Mouse (Mus musculus): ENCODE measurements around the gene Cyp4b1. TPM values are rescaled to one million over a fixed set of nuclear protein-coding genes. Genes with fewer than 3 reads are reported as not detected.
A peak's percentile ranks its signal among the peaks of the same experiment; 100 is the strongest.

Cyp4b1 gene
- total and polyA plus RNA-seq, 3 experiments, result not detected

DNA sequence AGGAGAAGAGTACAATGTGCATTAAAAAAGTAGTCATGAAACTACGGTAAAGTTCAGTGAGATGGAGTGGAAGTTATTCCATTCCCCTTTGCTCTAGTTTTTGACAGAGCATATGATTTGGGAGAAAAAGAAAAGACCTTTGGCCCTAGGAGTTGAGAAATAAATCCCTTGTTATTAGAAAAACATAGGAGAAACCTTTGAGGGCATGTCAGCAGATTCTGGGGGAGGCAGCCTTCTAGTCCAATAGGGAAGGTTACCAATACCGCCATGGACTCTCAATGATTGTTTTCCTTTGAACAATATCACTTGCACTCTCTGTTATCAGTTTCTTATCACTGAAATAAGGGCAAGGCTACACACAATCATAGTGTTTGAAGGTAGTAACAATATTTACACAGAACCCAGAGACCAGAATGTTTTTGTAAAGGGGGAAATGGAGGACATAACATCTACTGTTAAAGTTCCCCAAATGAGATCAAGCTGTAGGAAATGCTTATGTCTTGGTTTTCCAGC is 50.6 kb downstream of the Cyp4b1 start:
- Histone ChIP-seq H3K9me3 (replicated peaks) (no peaks in the 10 kb centered on the region), H3K36me3 (replicated peaks) (no peaks in the 10 kb centered on the region), H3K4me1 (ENCODE audit: insufficient read depth, low read depth, low read length) (no peaks in the 10 kb centered on the region), H3K27me3 (ENCODE audit: insufficient read depth, low read length) (no peaks in the 10 kb centered on the region), H3K4me3 (ENCODE audit: low read depth, low read length) (no peak overlapping the region)
- no peak for TF ChIP-seq GATA2 (IDR thresholded peaks at IDR 0.05; ENCODE audit: borderline replicate concordance, low read depth, low read length)
- TF ChIP-seq POLR2AphosphoS5 (IDR thresholded peaks at IDR 0.05; ENCODE audit: insufficient replicate concordance, low read depth, low read length), result no peak
- no peak for TF ChIP-seq CTCF (IDR thresholded peaks at IDR 0.05; ENCODE audit: low read depth, low read length)
- TF ChIP-seq GATA1 (IDR thresholded peaks at IDR 0.05; ENCODE audit: borderline replicate concordance, low read length), result no peak
- TF ChIP-seq TAL1 (conservative IDR thresholded peaks at IDR 0.05; ENCODE audit: low read depth, low read length), result no peak
- ATAC-seq (ENCODE audit: extremely low read depth, insufficient number of reproducible peaks, low FRiP score, poor library complexity, severe bottlenecking) (no peak), DNase-seq (ENCODE audit: low spot score) (no peak)

DNA sequence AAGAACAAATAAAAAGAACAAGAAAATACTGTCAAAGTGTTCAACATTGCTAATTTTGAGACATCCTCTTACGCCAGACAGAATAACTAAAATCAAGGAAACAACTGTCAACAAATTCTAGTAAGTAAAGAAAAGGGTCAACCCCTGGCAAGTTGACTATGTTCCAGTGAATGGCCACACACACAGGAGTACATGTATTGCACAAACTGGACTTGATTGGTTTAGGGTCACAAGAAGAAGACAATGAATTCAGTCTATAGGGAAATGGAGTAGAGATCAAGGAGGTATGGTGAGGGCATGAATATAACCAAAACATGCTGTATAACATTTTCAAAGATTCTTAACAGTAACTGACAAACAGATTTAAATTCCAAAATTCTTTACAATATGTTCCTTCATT is 51.2 kb downstream of the Cyp4b1 start:
- H3K27me3 ChIP-seq (ENCODE audit: insufficient read depth, low read length), result no peaks in the 10 kb centered on the region
- ATAC-seq (ENCODE audit: extremely low read depth, insufficient number of reproducible peaks, low FRiP score, poor library complexity, severe bottlenecking) (no peak), DNase-seq (ENCODE audit: low spot score) (no peak)
- no peaks in the 10 kb centered on the region for H3K4me1 ChIP-seq (ENCODE audit: insufficient read depth, low read depth, low read length)
- no peak for TF ChIP-seq POLR2AphosphoS5 (IDR thresholded peaks at IDR 0.05; ENCODE audit: insufficient replicate concordance, low read depth, low read length)
- TF ChIP-seq CTCF (IDR thresholded peaks at IDR 0.05; ENCODE audit: low read depth, low read length), result no peak
- TF ChIP-seq GATA2 (IDR thresholded peaks at IDR 0.05; ENCODE audit: borderline replicate concordance, low read depth, low read length), result no peak
- TF ChIP-seq TAL1 (conservative IDR thresholded peaks at IDR 0.05; ENCODE audit: low read depth, low read length), result no peak
- no peak for TF ChIP-seq GATA1 (IDR thresholded peaks at IDR 0.05; ENCODE audit: borderline replicate concordance, low read length)
- H3K9me3 ChIP-seq (replicated peaks), result no peaks in the 10 kb centered on the region
- H3K4me3 ChIP-seq (ENCODE audit: low read depth, low read length), result no peak overlapping the region
- H3K36me3 ChIP-seq (replicated peaks), result no peaks in the 10 kb centered on the region

DNA sequence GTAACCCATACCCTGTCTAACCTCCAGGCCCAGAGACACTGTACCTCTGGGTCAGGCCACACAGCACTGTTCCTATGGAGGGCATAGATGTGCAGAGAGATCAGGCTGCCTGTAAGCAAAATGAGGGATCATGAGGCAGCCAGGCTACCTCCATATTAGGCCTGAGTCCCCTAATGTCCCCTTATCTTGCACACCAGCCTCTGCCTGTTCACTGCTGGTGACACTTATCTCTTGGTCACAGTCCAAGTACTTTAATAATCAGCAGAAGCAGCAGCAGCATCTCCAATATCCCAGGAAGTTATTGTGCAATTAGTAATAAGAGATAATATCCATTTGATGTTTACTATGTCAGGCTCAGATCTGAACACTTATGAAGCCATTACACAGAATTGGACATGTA is 64.5 kb downstream of the Cyp4b1 start:
- DNase-seq (ENCODE audit: low spot score) (no peak), ATAC-seq (ENCODE audit: extremely low read depth, insufficient number of reproducible peaks, low FRiP score, poor library complexity, severe bottlenecking) (peak; percentile 54)
- Histone ChIP-seq H3K4me3 (ENCODE audit: low read depth, low read length) (no peak overlapping the region), H3K27me3 (ENCODE audit: insufficient read depth, low read length) (no peaks in the 10 kb centered on the region), H3K36me3 (replicated peaks) (no peaks in the 10 kb centered on the region), H3K4me1 (ENCODE audit: insufficient read depth, low read depth, low read length) (no peaks in the 10 kb centered on the region), H3K9me3 (replicated peaks) (no peaks in the 10 kb centered on the region)
- no peak for TF ChIP-seq GATA2 (IDR thresholded peaks at IDR 0.05; ENCODE audit: borderline replicate concordance, low read depth, low read length)
- TF ChIP-seq TAL1 (conservative IDR thresholded peaks at IDR 0.05; ENCODE audit: low read depth, low read length), result peak; percentile 19; the same call in 1 of the 2 replicates
- no peak for TF ChIP-seq POLR2AphosphoS5 (IDR thresholded peaks at IDR 0.05; ENCODE audit: insufficient replicate concordance, low read depth, low read length)
- TF ChIP-seq GATA1 (IDR thresholded peaks at IDR 0.05; ENCODE audit: borderline replicate concordance, low read length), result no peak

DNA sequence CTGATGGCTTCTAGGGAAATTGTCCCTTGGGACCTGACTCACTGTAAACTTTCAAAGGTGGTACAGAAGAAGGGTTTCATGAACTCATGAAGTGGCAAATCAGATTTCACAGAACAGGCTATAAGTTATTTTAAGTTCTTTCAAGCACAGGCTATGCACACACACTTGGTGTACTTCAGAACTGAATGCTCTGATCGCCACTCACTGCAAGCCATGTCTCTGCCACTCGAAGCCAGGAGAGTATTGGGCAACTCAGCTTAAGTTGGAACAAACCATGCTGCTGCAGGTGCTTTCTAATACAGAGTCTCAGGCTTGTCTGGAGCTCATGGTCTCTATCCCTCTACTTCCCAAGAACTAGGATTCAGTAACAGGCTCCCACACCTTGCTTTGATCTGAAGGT is 71.7 kb downstream of the Cyp4b1 start:
- Histone ChIP-seq H3K4me3 (ENCODE audit: low read depth, low read length) (no peak overlapping the region), H3K27me3 (ENCODE audit: insufficient read depth, low read length) (no peaks in the 10 kb centered on the region), H3K4me1 (ENCODE audit: insufficient read depth, low read depth, low read length) (no peaks in the 10 kb centered on the region), H3K36me3 (replicated peaks) (no peaks in the 10 kb centered on the region), H3K9me3 (replicated peaks) (no peaks in the 10 kb centered on the region)
- no peak for ATAC-seq (ENCODE audit: extremely low read depth, insufficient number of reproducible peaks, low FRiP score, poor library complexity, severe bottlenecking)
- no peak for DNase-seq (ENCODE audit: low spot score)
- TF ChIP-seq GATA1 (IDR thresholded peaks at IDR 0.05; ENCODE audit: borderline replicate concordance, low read length) (no peak), CTCF (IDR thresholded peaks at IDR 0.05; ENCODE audit: low read depth, low read length) (no peak), GATA2 (IDR thresholded peaks at IDR 0.05; ENCODE audit: borderline replicate concordance, low read depth, low read length) (no peak)

DNA sequence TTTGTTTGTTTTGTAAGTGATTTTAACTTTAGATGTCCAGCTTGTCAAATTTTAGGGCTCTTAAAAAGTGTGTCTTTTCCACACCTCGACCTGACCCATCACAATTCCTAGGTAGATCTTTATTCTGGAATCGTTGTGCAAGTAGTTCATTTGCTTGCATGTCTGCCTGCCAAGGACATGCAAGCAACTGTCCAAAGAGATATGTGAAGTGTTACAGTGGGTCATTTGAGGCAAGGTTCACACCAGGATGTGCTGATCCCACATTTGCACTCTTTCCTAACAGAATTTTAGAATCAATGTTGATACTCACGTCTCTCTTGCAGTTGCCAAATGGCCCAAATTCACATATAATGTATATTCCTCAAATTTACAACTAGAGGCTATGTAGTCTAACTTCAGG is 72.3 kb downstream of the Cyp4b1 start:
- no peak overlapping the region for H3K4me3 ChIP-seq (ENCODE audit: low read depth, low read length)
- H3K36me3 ChIP-seq (replicated peaks), result no peaks in the 10 kb centered on the region
- no peak for DNase-seq (ENCODE audit: low spot score)
- H3K4me1 ChIP-seq (ENCODE audit: insufficient read depth, low read depth, low read length), result no peaks in the 10 kb centered on the region
- no peaks in the 10 kb centered on the region for H3K9me3 ChIP-seq (replicated peaks)
- no peak for TF ChIP-seq POLR2AphosphoS5 (IDR thresholded peaks at IDR 0.05; ENCODE audit: insufficient replicate concordance, low read depth, low read length)
- TF ChIP-seq TAL1 (conservative IDR thresholded peaks at IDR 0.05; ENCODE audit: low read depth, low read length), result no peak
- no peak for TF ChIP-seq GATA1 (IDR thresholded peaks at IDR 0.05; ENCODE audit: borderline replicate concordance, low read length)
- no peak for TF ChIP-seq GATA2 (IDR thresholded peaks at IDR 0.05; ENCODE audit: borderline replicate concordance, low read depth, low read length)
- no peak for TF ChIP-seq CTCF (IDR thresholded peaks at IDR 0.05; ENCODE audit: low read depth, low read length)
- H3K27me3 ChIP-seq (ENCODE audit: insufficient read depth, low read length), result no peaks in the 10 kb centered on the region
- ATAC-seq (ENCODE audit: extremely low read depth, insufficient number of reproducible peaks, low FRiP score, poor library complexity, severe bottlenecking), result no peak

Other genes starting within 250 kb of the Cyp4b1 start
- not detected in 2 replicates for gene Cyp4a12b, start 236.1 kb downstream of the Cyp4b1 start, total RNA-seq (2014; fragmentation: Nextera tagmentation)
- 0.05 TPM in 1 of 2 replicates, not detected in the other for gene Cyp4a12b, start 236.1 kb downstream of the Cyp4b1 start, total RNA-seq (2017)
- gene Cyp4a12b, start 236.1 kb downstream of the Cyp4b1 start, polyA plus RNA-seq (2012), result not detected in 2 replicates
- gene Cyp4a30b, start 195.1 kb downstream of the Cyp4b1 start, total RNA-seq (2014; fragmentation: Nextera tagmentation), result not detected in 2 replicates
- not detected in 2 replicates for gene Cyp4a30b, start 195.1 kb downstream of the Cyp4b1 start, total RNA-seq (2017)
- not detected in 2 replicates for gene Cyp4a30b, start 195.1 kb downstream of the Cyp4b1 start, polyA plus RNA-seq (2012)
- gene Cyp4a14, start 151.6 kb downstream of the Cyp4b1 start, total RNA-seq (2014; fragmentation: Nextera tagmentation), result not detected in 2 replicates
- gene Cyp4a14, start 151.6 kb downstream of the Cyp4b1 start, total RNA-seq (2017), result not detected in 2 replicates
- not detected in 2 replicates for gene Cyp4a14, start 151.6 kb downstream of the Cyp4b1 start, polyA plus RNA-seq (2012)
- gene Cyp4a10, start 129.5 kb downstream of the Cyp4b1 start, total RNA-seq (2014; fragmentation: Nextera tagmentation), result not detected in 2 replicates
- gene Cyp4a10, start 129.5 kb downstream of the Cyp4b1 start, total RNA-seq (2017), result 0.16 TPM in 1 of 2 replicates, not detected in the other
- not detected in 2 replicates for gene Cyp4a10, start 129.5 kb downstream of the Cyp4b1 start, polyA plus RNA-seq (2012)
- gene Cyp4a31, start 84.1 kb downstream of the Cyp4b1 start, total RNA-seq (2014; fragmentation: Nextera tagmentation), result not detected in 2 replicates
- not detected in 2 replicates for gene Cyp4a31, start 84.1 kb downstream of the Cyp4b1 start, total RNA-seq (2017)
- not detected in 2 replicates for gene Cyp4a31, start 84.1 kb downstream of the Cyp4b1 start, polyA plus RNA-seq (2012)
- not detected in 2 replicates for gene Cyp4a32, start 46.8 kb downstream of the Cyp4b1 start, total RNA-seq (2014; fragmentation: Nextera tagmentation)
- gene Cyp4a32, start 46.8 kb downstream of the Cyp4b1 start, total RNA-seq (2017), result 0.22 TPM in 1 of 2 replicates, not detected in the other
- gene Cyp4a32, start 46.8 kb downstream of the Cyp4b1 start, polyA plus RNA-seq (2012), result not detected in 2 replicates
- 113 and 146 TPM in 2 replicates for gene Efcab14, start 90.0 kb upstream of the Cyp4b1 start, total RNA-seq (2014; fragmentation: Nextera tagmentation)
- 27.2 and 32.8 TPM in 2 replicates for gene Efcab14, start 90.0 kb upstream of the Cyp4b1 start, total RNA-seq (2017)
- 14.2 and 18.6 TPM in 2 replicates for gene Efcab14, start 90.0 kb upstream of the Cyp4b1 start, polyA plus RNA-seq (2012)
- not detected in 2 replicates for gene Tex38, start 133.3 kb upstream of the Cyp4b1 start, total RNA-seq (2014; fragmentation: Nextera tagmentation)
- 0.23 TPM in 1 of 2 replicates, not detected in the other for gene Tex38, start 133.3 kb upstream of the Cyp4b1 start, total RNA-seq (2017)
- not detected in 2 replicates for gene Tex38, start 133.3 kb upstream of the Cyp4b1 start, polyA plus RNA-seq (2012)
- 26.9 and 32.3 TPM in 2 replicates for gene Atpaf1, start 137.1 kb upstream of the Cyp4b1 start, total RNA-seq (2014; fragmentation: Nextera tagmentation)
- 10.4 and 13.5 TPM in 2 replicates for gene Atpaf1, start 137.1 kb upstream of the Cyp4b1 start, total RNA-seq (2017)
- 11.1 and 13.3 TPM in 2 replicates for gene Atpaf1, start 137.1 kb upstream of the Cyp4b1 start, polyA plus RNA-seq (2012)
- gene Mob3c, start 180.4 kb upstream of the Cyp4b1 start, total RNA-seq (2014; fragmentation: Nextera tagmentation), result 7.1 and 7.9 TPM in 2 replicates
- gene Mob3c, start 180.4 kb upstream of the Cyp4b1 start, total RNA-seq (2017), result 16.7 and 20.9 TPM in 2 replicates
- gene Mob3c, start 180.4 kb upstream of the Cyp4b1 start, polyA plus RNA-seq (2012), result 7.9 TPM in 2 replicates
- gene Mknk1, start 191.5 kb upstream of the Cyp4b1 start, total RNA-seq (2014; fragmentation: Nextera tagmentation), result 78.5 and 86.9 TPM in 2 replicates
- 78.7 and 111 TPM in 2 replicates for gene Mknk1, start 191.5 kb upstream of the Cyp4b1 start, total RNA-seq (2017)
- gene Mknk1, start 191.5 kb upstream of the Cyp4b1 start, polyA plus RNA-seq (2012), result 34.9 and 39.8 TPM in 2 replicates
- gene Kncn, start 236.7 kb upstream of the Cyp4b1 start, total RNA-seq (2014; fragmentation: Nextera tagmentation), result not detected in 2 replicates
- gene Kncn, start 236.7 kb upstream of the Cyp4b1 start, total RNA-seq (2017), result not detected in 2 replicates
- not detected in 2 replicates for gene Kncn, start 236.7 kb upstream of the Cyp4b1 start, polyA plus RNA-seq (2012)
- not detected in 2 replicates for gene 6430628N08Rik, start 242.9 kb upstream of the Cyp4b1 start, total RNA-seq (2014; fragmentation: Nextera tagmentation)
- gene 6430628N08Rik, start 242.9 kb upstream of the Cyp4b1 start, total RNA-seq (2017), result not detected in 2 replicates
- gene 6430628N08Rik, start 242.9 kb upstream of the Cyp4b1 start, polyA plus RNA-seq (2012), result not detected in 2 replicates